Mouse (Mus musculus) hematopoietic stem cell, adult 5-6 weeks (primary cell): ENCODE measurements at regions not wholly inside any gene's neighbourhood (a gene's known extent, or its start where the extent isn't known, plus 50 kb on each side); places are given as distances from the start of the nearest gene placed in this dataset.
A peak's percentile ranks its signal among the peaks of the same experiment; 100 is the strongest.

Experiments
- ATAC-seq, 2 experiments: fragments of 125-278 bp in 1 of 2; replicated peaks in 1 of 2; 2 replicates each; pipeline ENCODE4 v1.8.0; 2016 to 2017; ENCODE audit warnings: inconsistent platforms in 2 of 2, mild to moderate bottlenecking in 2 of 2, moderate number of reproducible peaks in 2 of 2, low read depth in 1 of 2, moderate TSS enrichment in 1 of 2; ENCODE audit not compliant: low FRiP score in 2 of 2, poor library complexity in 2 of 2, severe bottlenecking in 2 of 2, insufficient read depth in 1 of 2, low TSS enrichment in 1 of 2

DNA sequence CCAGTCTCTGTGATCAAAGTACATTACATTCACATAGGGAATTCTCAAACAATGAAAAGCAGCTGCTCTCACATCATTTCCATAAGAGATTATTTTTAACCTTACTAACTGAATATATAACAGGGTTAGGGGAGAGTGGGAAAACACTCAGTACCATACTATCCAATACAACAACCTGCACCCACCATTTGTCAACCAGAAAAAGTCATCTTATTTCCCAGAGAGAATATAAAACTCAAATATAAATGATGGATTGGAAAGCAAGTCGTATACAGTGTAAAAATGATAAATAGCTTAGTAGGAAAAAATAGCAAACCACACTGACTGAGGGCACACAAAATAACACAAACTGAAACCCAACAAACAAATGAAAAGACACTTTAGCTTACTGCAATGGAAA, 169.4 kb upstream of the Adamts3 start:
- ATAC-seq = no peak

DNA sequence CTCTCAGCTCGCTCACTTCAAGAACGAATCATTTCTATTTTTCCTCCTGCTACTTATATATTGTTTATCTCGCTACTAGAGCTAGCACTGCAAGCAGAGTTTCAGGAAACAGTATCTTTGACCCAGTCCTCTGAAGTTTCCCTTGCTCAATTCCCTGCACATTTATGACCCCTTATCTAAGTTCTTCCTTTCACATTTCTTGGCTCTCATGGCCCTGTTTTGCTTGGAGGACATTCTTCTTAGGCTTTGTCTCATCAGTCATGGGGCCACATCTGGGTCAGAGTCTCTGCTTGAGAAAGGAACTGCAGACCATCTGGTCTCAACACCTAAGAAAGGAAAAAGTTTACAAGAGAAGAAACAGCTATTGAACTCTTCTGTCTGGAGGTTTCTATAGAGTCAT, 166.7 kb upstream of the Adamts3 start:
- no peak for ATAC-seq

DNA sequence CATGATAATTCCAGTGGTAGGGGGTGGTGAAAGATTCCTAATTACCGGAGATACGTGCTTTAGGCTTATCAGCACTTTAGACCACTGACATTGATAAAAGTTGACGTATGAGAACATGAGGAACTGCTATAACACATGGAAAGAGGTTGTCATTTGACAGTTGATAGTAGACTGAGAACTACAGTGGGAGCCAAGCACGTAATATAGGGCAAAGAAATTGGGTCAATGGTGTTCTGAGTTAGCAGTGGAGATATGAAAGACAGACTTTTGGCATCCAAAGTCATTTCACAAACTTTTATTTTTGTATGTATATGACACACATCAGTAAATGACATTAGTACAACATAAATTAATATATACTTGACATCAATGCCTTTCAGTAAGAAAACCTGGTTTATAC, 159.6 kb upstream of the Adamts3 start:
- no peak for ATAC-seq

DNA sequence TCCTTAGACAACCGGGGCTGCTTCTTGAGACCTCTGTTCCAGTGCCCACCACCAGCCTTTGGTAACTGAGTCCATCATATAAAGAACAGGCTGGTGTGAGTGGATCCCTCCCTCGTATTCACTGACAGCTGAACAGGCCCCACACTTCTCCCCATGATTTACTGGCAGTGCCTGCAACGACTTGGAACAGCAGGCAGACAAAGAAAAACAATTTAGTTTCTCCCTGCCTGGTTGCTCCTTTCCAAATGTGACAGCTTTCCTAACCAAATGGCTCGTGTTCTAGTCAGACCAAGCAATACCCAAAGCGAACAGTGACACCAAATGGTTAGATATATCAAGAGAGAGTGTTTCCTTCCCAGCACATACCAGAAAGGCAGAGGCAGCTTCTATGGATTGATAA, 150.0 kb upstream of the Adamts3 start:
- ATAC-seq = no peak

DNA sequence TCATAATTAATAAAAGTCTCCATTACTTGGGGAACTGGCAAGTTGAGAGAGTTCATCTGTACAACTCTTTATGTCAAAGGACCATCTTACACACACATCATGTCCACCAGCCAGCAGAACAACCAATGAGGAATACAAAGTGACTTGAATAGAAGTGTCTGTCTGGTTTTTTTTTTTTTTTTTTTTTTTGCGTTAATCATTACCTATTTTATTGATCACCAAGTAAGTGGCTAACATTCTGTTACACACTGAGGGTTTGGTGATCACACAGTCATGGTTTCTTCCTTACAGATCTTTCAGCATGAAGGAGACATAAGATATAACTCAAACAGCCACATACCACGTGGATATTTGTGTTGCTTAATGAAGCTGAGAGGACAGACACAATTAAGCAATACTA, 147.6 kb upstream of the Adamts3 start:
- no peak for ATAC-seq

DNA sequence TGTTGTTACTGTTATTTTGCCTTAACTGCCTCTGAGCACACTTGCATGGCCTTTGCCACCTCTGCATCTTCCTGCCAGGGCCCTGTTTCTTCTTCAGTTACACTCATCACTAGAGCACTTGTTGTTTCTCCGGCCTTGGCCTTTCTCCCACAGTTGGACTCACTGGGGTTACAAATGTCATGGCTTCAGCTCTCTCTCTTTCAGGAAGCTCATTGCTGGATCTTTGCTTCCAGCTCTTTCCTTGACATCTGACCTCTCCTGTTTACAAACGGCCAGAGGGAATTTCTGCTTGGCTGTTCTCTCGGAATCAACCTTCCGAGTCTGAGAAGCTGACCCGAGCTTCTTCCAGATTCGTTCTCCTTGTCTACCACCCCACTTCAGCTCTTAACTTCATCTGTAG, 146.6 kb upstream of the Adamts3 start:
- no peak for ATAC-seq

DNA sequence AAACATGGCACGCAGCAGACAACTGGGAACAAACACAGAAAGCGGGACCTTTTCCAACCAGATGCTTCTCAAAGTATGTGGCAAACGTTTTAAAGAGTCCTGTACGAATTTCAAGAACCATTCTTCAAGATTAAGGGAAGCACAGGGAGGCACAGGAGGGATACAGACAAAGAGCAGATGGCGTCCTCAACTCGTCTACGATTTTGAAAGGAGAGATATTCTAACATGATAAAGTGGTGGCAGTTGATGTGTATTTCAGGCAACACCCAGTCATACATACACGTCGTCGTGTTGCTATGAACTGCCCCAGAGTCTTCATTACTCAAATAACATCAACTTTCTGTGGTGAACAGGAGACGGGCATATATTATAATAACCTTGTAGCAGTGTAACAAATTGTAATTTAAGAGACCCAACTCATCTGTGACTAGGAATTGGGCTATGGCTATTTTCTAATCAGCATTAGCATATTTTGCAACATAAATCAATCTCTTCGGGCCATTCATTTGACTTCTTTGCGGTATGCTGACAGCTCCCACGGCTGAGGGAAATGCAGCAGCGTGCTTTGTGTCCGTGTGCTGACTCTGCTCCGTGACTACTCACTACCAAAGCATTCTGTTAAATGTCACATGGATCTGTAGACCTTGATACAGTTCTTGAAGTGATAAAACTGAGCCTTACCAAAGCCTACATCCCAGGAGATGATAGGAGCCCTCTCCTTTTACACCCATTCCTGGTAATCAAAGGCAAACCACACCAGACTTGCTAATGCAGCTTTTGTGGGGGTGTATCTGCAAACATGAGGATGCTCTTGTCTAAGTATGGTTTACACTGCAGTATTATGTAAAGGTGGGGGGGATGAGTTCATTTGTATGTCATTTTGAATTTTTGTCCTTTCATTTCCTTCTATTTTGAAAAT, 144.0 kb upstream of the Adamts3 start:
- ATAC-seq = no peak

DNA sequence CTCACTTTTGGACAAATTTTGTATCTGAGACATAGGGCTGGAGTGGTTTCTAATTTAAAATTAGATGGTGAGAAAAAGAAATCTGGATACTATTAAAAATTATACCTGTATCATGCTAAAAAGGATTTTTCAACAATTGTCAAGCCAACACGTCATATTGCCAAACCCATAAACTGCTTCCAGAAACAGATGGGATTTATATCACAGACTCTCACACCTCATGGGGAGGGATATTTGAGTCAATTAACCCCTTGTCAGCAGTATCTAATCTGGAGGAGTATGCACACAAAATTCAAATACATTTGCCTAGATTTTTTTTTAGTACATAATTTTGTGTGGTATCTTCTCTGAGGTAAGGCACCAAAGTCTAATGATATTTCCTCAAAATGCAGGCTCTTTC, 138.3 kb upstream of the Adamts3 start:
- no peak for ATAC-seq

DNA sequence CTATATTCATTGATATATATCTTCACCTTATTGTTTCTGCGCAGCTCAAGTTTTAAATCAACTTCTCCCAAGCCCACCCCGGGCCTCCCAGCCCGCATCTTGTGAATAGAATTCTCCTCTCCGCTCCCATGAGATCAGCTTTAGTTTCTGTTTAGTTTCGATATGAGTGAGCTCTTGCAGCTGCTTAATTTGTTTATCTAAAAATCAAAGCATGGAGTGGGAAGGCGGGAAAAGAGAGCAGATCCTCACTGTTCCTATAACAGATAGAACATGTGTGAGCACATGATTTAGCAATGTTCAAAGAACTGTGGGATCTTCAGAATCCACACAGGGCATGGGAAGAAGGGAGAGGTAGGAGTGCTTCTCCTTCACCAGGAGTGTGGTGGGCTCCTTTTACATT, 117.6 kb upstream of the Adamts3 start:
- no peak for ATAC-seq

DNA sequence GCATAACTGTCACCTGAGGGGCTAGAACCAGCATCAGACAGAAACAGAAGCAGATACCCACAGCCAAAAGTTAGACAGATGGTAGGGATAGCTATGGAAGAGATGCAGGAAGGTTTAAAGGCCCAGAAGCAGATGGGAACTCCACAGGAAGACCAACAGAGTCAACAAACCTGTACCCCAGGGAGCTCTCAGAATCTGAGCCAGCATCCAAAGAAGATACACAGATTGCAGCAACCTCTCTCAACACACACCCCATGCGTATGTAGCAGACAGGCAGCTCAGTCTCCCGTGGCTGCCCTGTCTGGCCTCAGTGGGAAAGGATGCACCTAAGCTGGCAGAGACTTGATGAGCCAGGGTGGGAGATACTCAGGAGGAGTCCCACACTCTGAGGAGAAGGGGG, 108.4 kb upstream of the Adamts3 start:
- ATAC-seq = no peak

DNA sequence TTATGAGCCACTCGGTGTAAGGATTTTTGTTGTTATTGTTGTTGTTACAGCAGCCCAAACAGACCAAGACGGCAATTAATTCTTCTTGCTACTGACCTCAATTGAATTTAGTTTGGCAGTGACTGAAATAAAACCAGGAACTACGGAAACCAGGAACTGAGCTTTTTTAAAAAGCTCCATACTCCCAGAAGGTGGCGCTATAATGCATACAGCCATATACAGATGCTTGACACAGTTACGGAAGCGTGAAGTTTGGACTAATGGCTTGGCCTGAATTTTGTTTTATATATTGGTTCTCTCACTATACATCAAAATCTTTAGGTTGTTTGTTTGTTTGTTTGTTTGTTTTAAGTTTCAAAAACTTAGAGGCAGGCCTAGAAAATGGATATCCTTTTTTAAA, 98.5 kb upstream of the Adamts3 start:
- peak in 1 of 2 experiments; percentile 53; a peak in 1 of 4 replicates for ATAC-seq

DNA sequence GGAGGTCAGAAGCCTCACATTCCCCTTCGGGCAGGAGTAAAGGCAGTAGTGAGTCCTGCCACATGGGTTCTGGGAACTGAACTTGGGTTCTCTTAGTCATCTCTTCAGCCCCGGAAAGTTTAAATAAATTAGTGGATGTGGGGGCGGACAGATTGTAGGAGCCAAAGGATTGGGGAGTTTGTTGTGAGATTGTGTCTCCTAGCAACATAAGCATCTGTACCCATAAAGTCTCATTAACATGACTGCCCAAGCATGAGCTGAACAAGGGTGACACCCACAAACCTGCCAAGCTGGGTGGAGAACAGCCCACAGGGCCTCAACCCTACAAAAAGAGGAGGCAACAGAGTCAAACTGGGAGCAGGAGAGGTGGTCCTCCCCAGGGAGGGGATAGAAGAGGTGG, 97.1 kb upstream of the Adamts3 start:
- ATAC-seq = no peak

DNA sequence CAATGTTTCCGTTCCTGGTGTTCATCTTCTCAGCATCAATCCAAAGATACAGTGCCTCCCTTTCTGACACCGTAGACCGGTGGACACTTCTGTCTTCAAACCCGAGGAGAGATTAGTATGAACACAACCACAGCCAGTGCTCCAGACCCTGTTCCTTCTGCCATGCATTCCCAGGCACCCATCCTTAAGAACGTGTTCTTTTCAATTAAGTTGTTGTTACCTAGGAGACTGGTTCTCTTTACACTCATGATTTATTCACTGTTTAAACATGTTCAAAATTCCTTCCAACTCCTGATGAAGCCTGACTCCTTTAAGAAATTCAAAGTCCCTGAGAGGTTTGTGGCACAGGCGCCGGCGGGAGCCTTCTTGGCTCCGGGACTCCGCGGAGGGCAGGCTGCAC, 69.5 kb upstream of the Adamts3 start:
- ATAC-seq = no peak

DNA sequence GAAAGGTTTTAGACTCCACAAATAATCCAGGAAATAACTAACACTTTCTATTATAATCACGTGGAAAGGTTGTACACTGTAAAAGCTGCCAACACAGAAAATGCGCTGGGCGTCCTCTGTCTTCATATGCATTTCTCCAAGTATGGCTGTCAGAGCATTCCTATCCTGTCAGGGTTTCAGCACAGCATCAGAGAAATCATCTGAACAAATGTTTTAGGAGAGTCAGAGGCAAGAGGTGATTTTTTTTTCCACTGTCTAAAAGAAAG, 62.5 kb upstream of the Adamts3 start:
- no peak for ATAC-seq

DNA sequence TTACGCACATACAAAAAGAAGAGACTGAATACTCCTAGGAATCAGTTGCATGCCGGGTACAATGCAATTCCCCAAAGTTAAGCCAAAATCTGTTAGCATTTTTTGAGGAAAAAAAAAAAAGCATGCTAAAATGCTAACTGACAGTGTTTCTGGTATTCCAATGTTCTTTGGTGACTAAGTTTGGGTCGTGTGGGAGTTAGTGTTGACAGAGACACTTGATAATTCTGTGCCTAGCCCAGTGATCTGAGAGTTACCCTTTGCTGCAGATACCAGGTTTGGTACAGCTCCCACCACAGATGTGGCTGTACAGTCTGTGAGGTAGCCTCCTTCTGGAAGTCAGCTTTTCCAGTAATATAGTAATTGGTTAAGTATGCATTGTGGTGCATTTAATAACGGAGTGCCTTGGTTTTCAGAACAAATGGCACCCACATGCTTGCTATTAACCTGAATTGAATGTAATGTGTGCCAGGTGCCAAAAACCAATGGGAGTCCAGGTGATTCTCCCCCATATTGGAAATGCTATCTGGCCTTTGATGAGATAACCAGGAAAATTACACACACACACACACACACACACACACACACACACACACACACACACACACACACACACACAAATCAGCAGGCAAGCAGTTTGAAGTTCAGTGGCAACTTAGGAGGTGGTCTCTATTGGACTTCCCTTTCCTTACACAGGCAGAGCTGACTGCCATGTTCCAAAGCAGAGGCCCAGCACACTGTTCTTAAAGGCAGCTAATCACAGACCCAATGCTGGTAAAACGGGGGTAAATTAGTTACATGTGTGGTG, 61.9 kb upstream of the Adamts3 start:
- no peak for ATAC-seq

DNA sequence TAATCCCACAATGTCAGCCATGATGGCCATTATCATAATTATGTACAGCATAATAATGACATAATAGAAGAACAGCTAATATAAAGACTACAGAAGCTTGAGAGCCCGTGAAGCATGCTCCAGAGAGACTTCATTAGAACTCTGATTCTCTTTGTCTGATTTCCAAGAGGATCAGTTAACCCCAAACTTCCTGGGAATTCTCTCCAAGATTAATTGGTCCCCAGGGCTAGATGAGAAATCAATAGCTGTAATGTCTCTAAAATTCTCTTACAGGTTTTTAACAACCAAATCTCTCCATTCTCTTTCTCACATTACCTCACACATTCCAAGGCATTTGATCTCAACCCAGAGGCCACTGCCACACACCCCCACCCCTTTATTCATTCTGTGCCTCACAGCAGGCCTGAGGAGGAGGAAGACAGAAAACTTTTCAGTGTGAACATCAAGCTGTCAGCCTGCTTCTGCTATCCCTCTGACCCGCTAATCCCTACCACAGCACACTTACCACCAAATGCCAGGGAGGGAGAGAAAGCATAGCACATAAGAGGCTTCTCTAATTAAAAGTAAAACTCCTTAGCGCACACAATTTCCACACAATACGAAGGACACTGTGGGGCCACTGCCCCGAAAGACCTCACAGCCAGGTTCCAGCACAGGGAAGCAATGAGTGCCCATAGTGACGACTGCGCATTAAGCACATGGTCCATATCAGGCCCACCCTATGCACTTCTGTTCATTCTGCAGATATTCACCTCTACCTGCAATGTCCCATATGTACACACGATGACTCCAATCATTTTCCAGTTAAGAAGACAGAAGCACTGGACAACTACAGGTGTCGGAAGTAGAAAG, 60.4 kb upstream of the Adamts3 start:
- no peak for ATAC-seq

DNA sequence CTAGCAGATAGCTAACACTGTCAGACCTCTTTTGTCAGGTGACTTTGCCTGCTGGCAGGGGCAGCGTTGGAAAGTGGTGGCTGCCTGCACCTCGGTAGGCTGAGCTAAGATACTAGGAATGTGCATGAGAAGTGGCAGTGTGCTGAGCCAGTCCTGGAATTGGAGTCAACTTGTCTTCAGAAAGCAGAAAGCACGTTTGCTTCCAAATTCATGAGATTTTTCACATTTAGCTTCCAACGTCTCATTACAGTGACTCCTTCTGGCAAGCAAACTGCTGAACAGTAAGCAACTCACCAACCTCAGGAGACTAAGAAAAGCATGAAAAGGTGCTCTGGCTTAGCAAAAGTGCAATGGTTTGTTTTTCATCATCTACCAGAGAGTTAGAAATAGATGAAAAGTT, 59.1 kb upstream of the Adamts3 start:
- no peak for ATAC-seq

DNA sequence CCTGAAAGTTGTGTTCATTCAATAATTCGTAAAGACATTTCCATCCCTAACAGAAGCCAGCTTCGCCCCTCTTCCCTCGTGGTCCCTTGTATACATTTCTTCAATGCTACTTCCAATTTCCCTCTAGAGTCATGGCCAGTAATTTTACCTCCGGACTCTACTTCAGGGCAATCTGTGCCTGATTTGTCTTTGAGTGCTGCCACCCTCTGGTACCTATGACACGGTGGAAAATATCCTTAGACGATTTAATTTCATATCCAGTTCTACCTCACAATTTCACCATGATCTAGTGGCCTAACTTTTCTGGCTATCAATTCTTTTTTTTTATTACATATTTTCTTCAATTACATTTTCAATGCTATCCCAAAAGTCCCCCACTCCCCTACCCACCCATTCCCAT, 49.9 kb upstream of the Adamts3 start:
- 0 out of 4 replicates have a peak, but pooled peaks of 1 of the 2 experiments have one; percentile 54 for ATAC-seq
